Comparison of ENCODE assay signal across 8 mouse cellular contexts in the genomic region with DNA sequence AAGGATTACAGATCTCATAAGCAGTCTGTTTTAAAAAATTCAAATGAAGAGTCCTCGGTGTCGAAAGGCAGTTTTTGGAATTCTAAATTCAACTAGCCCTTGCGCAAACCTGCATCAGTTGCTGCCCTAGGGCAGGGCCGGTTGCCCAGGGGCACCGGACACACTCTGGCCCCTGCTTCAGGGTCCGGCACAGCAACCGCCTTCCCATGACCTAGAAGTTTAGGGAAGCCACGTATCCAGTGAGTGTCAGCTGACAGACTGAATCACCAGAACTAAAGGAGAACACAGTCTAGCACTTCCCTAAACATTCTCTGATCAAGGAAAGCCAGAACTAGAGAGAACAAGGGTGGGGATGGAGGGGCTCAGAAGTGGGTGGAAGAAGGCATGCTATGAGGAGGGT. TPM values are rescaled to one million over a fixed set of nuclear protein-coding genes. Genes with fewer than 3 reads are reported as not detected.
DNase-seq lines count a peak whose midpoint lies in the region; ATAC-seq and TF ChIP-seq lines count a peak whose summit lies in the region.

No protein-coding gene starts in this region.

- DNase-seq in gastrocnemius, postnatal 10 days: peak; percentile 24
- no peak for DNase-seq in gastrocnemius, adult 8-10 months (ENCODE audit: low spot score in 2 of 2)
- DNase-seq in heart, postnatal 10 days: peak; percentile 24 to 42
- DNase-seq in spleen, adult 12 weeks (ENCODE audit: low spot score): no peak

- ATAC-seq in embryonic facial prominence, embryonic 12.5 days (ENCODE audit: insufficient number of reproducible peaks, insufficient read depth, low FRiP score, low TSS enrichment): no peak
- peak; percentile 58; the same call in 1 of the 2 replicates for ATAC-seq in liver, embryonic 12.5 days
- 0 out of 2 replicates have a peak, but pooled peaks have one; percentile 43 for ATAC-seq in midbrain, embryonic 16.5 days

- no peaks in the 10 kb centered on the region for H3K36me3 ChIP-seq in ES-Bruce4 (ENCODE audit: control insufficient read depth, insufficient read depth, low read length, poor library complexity, severe bottlenecking)
- no peaks in the 10 kb centered on the region for H3K36me3 ChIP-seq in embryonic facial prominence, embryonic 12.5 days
- no peaks in the 10 kb centered on the region for H3K36me3 ChIP-seq in liver, embryonic 12.5 days
- H3K36me3 ChIP-seq in midbrain, embryonic 16.5 days (ENCODE audit: control insufficient read depth, insufficient read depth, low read length): 0 out of 2 replicates have a peak, but pooled peaks cover 2% of the 10 kb centered on the region

- H3K9ac ChIP-seq in ES-Bruce4 (ENCODE audit: low read depth, poor library complexity, severe bottlenecking): peak overlapping the region; percentile 2; the same call in 1 of the 2 replicates
- H3K9ac ChIP-seq in embryonic facial prominence, embryonic 12.5 days: peak overlapping the region; percentile 53; the same call in 1 of the 2 replicates
- H3K9ac ChIP-seq in liver, embryonic 12.5 days: no peak overlapping the region
- H3K9ac ChIP-seq in midbrain, embryonic 16.5 days (ENCODE audit: low read depth, low read length): peak overlapping the region; percentile 57; the same call in 1 of the 2 replicates

- no peak for TF ChIP-seq POLR2A in ES-Bruce4 (IDR thresholded peaks at IDR 0.05; ENCODE audit: insufficient read depth, low read length)

- TF ChIP-seq CTCF in ES-Bruce4 (IDR thresholded peaks at IDR 0.05; ENCODE audit: low read depth, low read length): no peak

- H3K4me3 ChIP-seq in ES-Bruce4 (ENCODE audit: low read depth, low read length): peak overlapping the region; percentile 48
- H3K4me3 ChIP-seq in embryonic facial prominence, embryonic 12.5 days: peak overlapping the region; percentile 66
- peak overlapping the region; percentile 58 for H3K4me3 ChIP-seq in liver, embryonic 12.5 days
- H3K4me3 ChIP-seq in midbrain, embryonic 16.5 days (ENCODE audit: low read depth, low read length): peak overlapping the region; percentile 68

- peak overlapping the region; percentile 85 for H3K4me2 ChIP-seq in embryonic facial prominence, embryonic 12.5 days (replicated peaks)
- H3K4me2 ChIP-seq in liver, embryonic 12.5 days: peak overlapping the region; percentile 69
- H3K4me2 ChIP-seq in midbrain, embryonic 16.5 days (ENCODE audit: low read length): peak overlapping the region; percentile 86

- WGBS in embryonic facial prominence, embryonic 12.5 days: 3% methylated on average over 8 of the region's 8 CpGs
- 2% methylated on average over 8 of the region's 8 CpGs for WGBS in liver, embryonic 12.5 days (ENCODE audit: insufficient replicate concordance)
- WGBS in midbrain, embryonic 16.5 days: 4% methylated on average over 8 of the region's 8 CpGs

- H3K9me3 ChIP-seq in ES-Bruce4 (replicated peaks; ENCODE audit: control insufficient read depth, insufficient read depth, low read length, poor library complexity, severe bottlenecking): 0 out of 2 replicates have a peak, but pooled peaks cover 2% of the 10 kb centered on the region
- no peaks in the 10 kb centered on the region for H3K9me3 ChIP-seq in embryonic facial prominence, embryonic 12.5 days
- H3K9me3 ChIP-seq in liver, embryonic 12.5 days (replicated peaks): no peaks in the 10 kb centered on the region
- no peaks in the 10 kb centered on the region for H3K9me3 ChIP-seq in midbrain, embryonic 16.5 days (replicated peaks; ENCODE audit: control insufficient read depth, low read length, poor library complexity, severe bottlenecking)

- H3K27ac ChIP-seq in ES-Bruce4 (ENCODE audit: insufficient read depth, low read length): no peak overlapping the region
- no peak overlapping the region for H3K27ac ChIP-seq in embryonic facial prominence, embryonic 12.5 days
- no peak overlapping the region for H3K27ac ChIP-seq in liver, embryonic 12.5 days
- no peak overlapping the region for H3K27ac ChIP-seq in midbrain, embryonic 16.5 days (ENCODE audit: low read length)

- no peaks in the 10 kb centered on the region for H3K4me1 ChIP-seq in ES-Bruce4 (ENCODE audit: control insufficient read depth, insufficient read depth, low read length)
- peaks cover 3% of the 10 kb centered on the region; the same call in 1 of the 2 replicates for H3K4me1 ChIP-seq in embryonic facial prominence, embryonic 12.5 days
- peaks cover 3% of the 10 kb centered on the region; the same call in 1 of the 2 replicates for H3K4me1 ChIP-seq in liver, embryonic 12.5 days
- H3K4me1 ChIP-seq in midbrain, embryonic 16.5 days (ENCODE audit: control insufficient read depth, insufficient read depth, low read length): peaks cover 5% of the 10 kb centered on the region; the same call in 1 of the 2 replicates

- intact Hi-C loops in heart, postnatal 10 days (cut with DNase I): no loop called here

- no peak for TF ChIP-seq EP300 in ES-Bruce4 (IDR thresholded peaks at IDR 0.05; ENCODE audit: insufficient read depth, low read depth, low read length)

- H3K27me3 ChIP-seq in ES-Bruce4 (ENCODE audit: control insufficient read depth, insufficient read depth, low read length, poor library complexity, severe bottlenecking): peaks cover 7% of the 10 kb centered on the region
- H3K27me3 ChIP-seq in embryonic facial prominence, embryonic 12.5 days: no peaks in the 10 kb centered on the region
- peaks cover 9% of the 10 kb centered on the region; the same call in 1 of the 2 replicates for H3K27me3 ChIP-seq in liver, embryonic 12.5 days (replicated peaks)
- peaks cover 7% of the 10 kb centered on the region for H3K27me3 ChIP-seq in midbrain, embryonic 16.5 days (ENCODE audit: control insufficient read depth, insufficient read depth, low read depth, low read length)

RNA-seq across cellular contexts. Expression of gene Cyp4v3, which starts 0.5 kb away (rescaled TPM):
- 1 to 10 TPM; 1.4 to 1.5 TPM for total RNA-seq in gastrocnemius, postnatal 10 days (2021)
- total RNA-seq in gastrocnemius, adult 8-10 months (2022): 1 to 10 TPM in 2 of 4 experiments, under 1 TPM in 2; 0.44 to 1.2 (median 0.85) TPM
- 0.63 and 0.87 TPM in 2 replicates for polyA plus RNA-seq in ES-Bruce4 (2011; ENCODE audit: insufficient read depth, insufficient read length, low read depth, missing spikeins)
- polyA plus RNA-seq in embryonic facial prominence, embryonic 12.5 days (2016; fragmentation: Nextera tagmentation; extraction: Ambion mirVana): 1.3 and 1.8 TPM in 2 replicates
- total RNA-seq in heart, postnatal 10 days (2021): 1 to 10 TPM; 1.5 to 1.7 TPM
- polyA plus RNA-seq in liver, embryonic 12.5 days (2016; fragmentation: Nextera tagmentation; extraction: Ambion mirVana): 1.7 and 1.8 TPM in 2 replicates
- 1.3 and 1.4 TPM in 2 replicates for polyA plus RNA-seq in midbrain, embryonic 16.5 days (2015; fragmentation: Nextera tagmentation; extraction: Ambion mirVana)

RNA-seq across cellular contexts. Expression of gene Gm45753, which starts 25.2 kb away (rescaled TPM):
- not detected for total RNA-seq in gastrocnemius, postnatal 10 days (2021)
- not detected for total RNA-seq in gastrocnemius, adult 8-10 months (2022)
- polyA plus RNA-seq in ES-Bruce4 (2011; ENCODE audit: insufficient read depth, insufficient read length, low read depth, missing spikeins): not detected in 2 replicates
- not detected in 2 replicates for polyA plus RNA-seq in embryonic facial prominence, embryonic 12.5 days (2016; fragmentation: Nextera tagmentation; extraction: Ambion mirVana)
- not detected for total RNA-seq in heart, postnatal 10 days (2021)
- polyA plus RNA-seq in liver, embryonic 12.5 days (2016; fragmentation: Nextera tagmentation; extraction: Ambion mirVana): 1.3 and 1.8 TPM in 2 replicates
- polyA plus RNA-seq in midbrain, embryonic 16.5 days (2015; fragmentation: Nextera tagmentation; extraction: Ambion mirVana): not detected in 2 replicates

RNA-seq across cellular contexts. Expression of gene Klkb1, which starts 38.8 kb away (rescaled TPM):
- total RNA-seq in gastrocnemius, postnatal 10 days (2021): not detected
- under 1 TPM in 1 of 4 experiments, not detected in 3; 0.05 TPM for total RNA-seq in gastrocnemius, adult 8-10 months (2022)
- 0.12 TPM in 1 of 2 replicates, not detected in the other for polyA plus RNA-seq in ES-Bruce4 (2011; ENCODE audit: insufficient read depth, insufficient read length, low read depth, missing spikeins)
- polyA plus RNA-seq in embryonic facial prominence, embryonic 12.5 days (2016; fragmentation: Nextera tagmentation; extraction: Ambion mirVana): 0.06 and 0.12 TPM in 2 replicates
- not detected for total RNA-seq in heart, postnatal 10 days (2021)
- 0.81 and 0.91 TPM in 2 replicates for polyA plus RNA-seq in liver, embryonic 12.5 days (2016; fragmentation: Nextera tagmentation; extraction: Ambion mirVana)
- not detected in 2 replicates for polyA plus RNA-seq in midbrain, embryonic 16.5 days (2015; fragmentation: Nextera tagmentation; extraction: Ambion mirVana)

RNA-seq across cellular contexts. Expression of gene Fam149a, which starts 48.6 kb away (rescaled TPM):
- total RNA-seq in gastrocnemius, postnatal 10 days (2021): 1 to 10 TPM; 5.2 to 6.5 TPM
- 1 to 10 TPM; 1.3 to 2.0 (median 1.6) TPM for total RNA-seq in gastrocnemius, adult 8-10 months (2022)
- polyA plus RNA-seq in ES-Bruce4 (2011; ENCODE audit: insufficient read depth, insufficient read length, low read depth, missing spikeins): 1.7 and 2.0 TPM in 2 replicates
- polyA plus RNA-seq in embryonic facial prominence, embryonic 12.5 days (2016; fragmentation: Nextera tagmentation; extraction: Ambion mirVana): 10.1 and 13.0 TPM in 2 replicates
- total RNA-seq in heart, postnatal 10 days (2021): 1 to 10 TPM; 4.7 to 5.3 TPM
- 3.0 and 3.2 TPM in 2 replicates for polyA plus RNA-seq in liver, embryonic 12.5 days (2016; fragmentation: Nextera tagmentation; extraction: Ambion mirVana)
- polyA plus RNA-seq in midbrain, embryonic 16.5 days (2015; fragmentation: Nextera tagmentation; extraction: Ambion mirVana): 11.5 and 12.9 TPM in 2 replicates

Comparison
In these comparisons a context has a peak if more than half of its experiments do, and no peak if none do; other contexts are left out.
1. DNase-seq: peak in gastrocnemius, postnatal 10 days (single experiment) and heart, postnatal 10 days (2 of 2); none in gastrocnemius, adult 8-10 months (0 of 2) and spleen, adult 12 weeks (single experiment).
2. Peak in every context shown above with its lines, with median percentiles within 50 percentile points of each other: H3K4me3 ChIP-seq and H3K4me2 ChIP-seq.